Mouse (Mus musculus): ENCODE data around the gene Mup19. TPM values are rescaled to one million over a fixed set of nuclear protein-coding genes. Genes with fewer than 3 reads are reported as not detected.

Gene Mup19
- polyA plus RNA-seq, 1 experiment = not detected

Other genes starting within 250 kb of the Mup19 start
- gene Mup17, start 186.4 kb downstream of the Mup19 start, polyA plus RNA-seq (2012; rRNA removed) = not detected in 2 replicates
- gene Mup18, start 108.1 kb downstream of the Mup19 start, polyA plus RNA-seq (2012; rRNA removed) = not detected in 2 replicates
- not detected in 2 replicates for gene Mup5, start 53.0 kb upstream of the Mup19 start, polyA plus RNA-seq (2012; rRNA removed)

Data from kidney, adult 2 months (tissue).